Mouse (Mus musculus): Measurements from ENCODE around the gene Ankrd22. TPM values are rescaled to one million over a fixed set of nuclear protein-coding genes. Genes with fewer than 3 reads are reported as not detected.
A peak's percentile ranks its signal among the peaks of the same experiment; 100 is the strongest.

Gene Ankrd22
- polyA plus RNA-seq, 1 experiment from 2014 or later = 0.09 TPM

DNA sequence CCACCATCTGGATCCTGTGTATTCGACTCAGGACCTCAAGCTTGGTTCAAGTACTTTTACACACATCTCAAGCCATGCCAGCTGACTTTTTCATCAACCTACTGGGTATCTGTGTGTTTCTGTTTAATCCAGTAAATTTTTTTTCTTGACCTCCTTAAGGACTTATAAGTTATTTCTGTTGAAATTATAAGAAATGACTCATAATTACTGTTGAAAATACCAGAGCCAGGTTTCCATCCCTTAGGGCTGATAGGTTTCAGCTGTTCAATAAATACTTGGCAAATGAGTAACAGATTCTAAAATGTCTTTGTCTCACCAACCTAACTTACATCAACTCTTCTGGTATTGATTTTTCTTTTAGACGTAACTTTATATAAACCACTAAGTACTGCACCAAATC is 29.2 kb upstream of the Ankrd22 start:
- 39% methylated on average over 2 of the region's 2 CpGs for WGBS
- H3K27me3 ChIP-seq (ENCODE audit: low read depth, poor library complexity, severe bottlenecking) = 0 out of 2 replicates have a peak, but pooled peaks cover 8% of the 10 kb centered on the region

DNA sequence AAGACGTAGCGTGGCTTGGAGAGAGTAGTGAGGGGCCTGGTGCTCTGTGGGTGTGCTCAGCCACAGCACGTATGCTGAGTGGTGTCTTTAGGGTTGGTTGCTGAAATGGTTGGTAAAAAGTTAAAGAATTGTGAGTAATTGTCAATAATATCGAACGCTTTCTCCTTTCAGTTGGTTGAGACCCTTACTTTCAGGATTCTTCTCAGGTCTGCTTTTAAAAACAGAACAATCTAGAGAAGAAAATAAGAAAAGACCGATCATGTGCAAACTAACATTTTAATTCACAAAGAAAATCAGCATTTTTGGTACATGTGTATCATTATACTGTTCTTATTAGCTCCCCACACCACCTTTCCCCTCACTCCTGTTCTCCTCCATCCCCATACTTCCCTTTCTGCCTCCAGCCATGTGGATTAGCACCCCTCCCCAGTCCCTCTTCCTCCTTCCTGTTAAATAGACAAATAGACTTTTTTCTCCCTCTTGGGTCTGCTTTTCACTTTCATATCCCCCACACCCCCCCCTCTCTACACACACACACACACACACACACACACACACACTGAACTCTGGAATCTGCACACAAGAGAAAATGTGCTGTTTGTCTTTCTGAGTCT is 28.4 kb upstream of the Ankrd22 start:
- Histone ChIP-seq H3K36me3 (no peaks in the 10 kb centered on the region), H3K9me3 (replicated peaks) (no peaks in the 10 kb centered on the region), H3K27me3 (ENCODE audit: low read depth, poor library complexity, severe bottlenecking) (0 out of 2 replicates have a peak, but pooled peaks cover 8% of the 10 kb centered on the region), H3K27ac (peak overlapping the region; percentile 50), H3K4me3 (peak overlapping the region; percentile 80), H3K4me1 (peaks cover 62% of the 10 kb centered on the region)
- no peak for DNase-seq (ENCODE audit: low spot score)
- WGBS = 85% methylated on average over 6 of the region's 6 CpGs

More for the DNA sequence above, 29.2 kb upstream of the Ankrd22 start:
- H3K36me3 ChIP-seq = no peaks in the 10 kb centered on the region
- no peak overlapping the region for H3K4me3 ChIP-seq
- peaks cover 68% of the 10 kb centered on the region for H3K4me1 ChIP-seq
- H3K27ac ChIP-seq = 0 out of 2 replicates have a peak overlapping the region, but pooled peaks have one; percentile 50
- DNase-seq (ENCODE audit: low spot score) = no peak
- H3K9me3 ChIP-seq (replicated peaks) = no peaks in the 10 kb centered on the region

DNA sequence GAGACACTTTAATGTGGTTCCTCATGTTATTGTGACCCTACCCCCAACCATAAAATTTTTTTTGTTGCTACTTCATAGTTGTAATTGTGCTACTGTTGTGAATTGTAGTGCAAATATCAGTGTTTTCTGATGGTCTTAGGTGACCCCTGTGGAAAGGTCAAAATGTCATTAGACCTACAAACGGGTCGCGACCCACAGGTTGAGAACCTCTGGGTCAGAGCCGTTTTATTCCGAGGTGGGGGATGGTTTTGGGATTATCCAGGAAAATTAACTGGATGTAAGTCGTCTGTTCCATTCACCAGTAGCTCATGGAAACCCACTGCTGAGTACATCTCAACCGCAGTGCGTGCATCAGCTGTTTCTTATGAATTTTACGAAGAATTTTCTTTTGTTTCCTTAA is 27.8 kb upstream of the Ankrd22 start:
- peak overlapping the region; percentile 44 for H3K27ac ChIP-seq
- no peak for DNase-seq (ENCODE audit: low spot score)
- H3K27me3 ChIP-seq (ENCODE audit: low read depth, poor library complexity, severe bottlenecking) = 0 out of 2 replicates have a peak, but pooled peaks cover 8% of the 10 kb centered on the region
- H3K4me1 ChIP-seq = peaks cover 57% of the 10 kb centered on the region
- no peaks in the 10 kb centered on the region for H3K36me3 ChIP-seq
- WGBS = 48% methylated on average over 9 of the region's 9 CpGs
- no peaks in the 10 kb centered on the region for H3K9me3 ChIP-seq (replicated peaks)
- H3K4me3 ChIP-seq = peak overlapping the region; percentile 80

- Histone ChIP-seq H3K9me3 (replicated peaks) (no peaks in the 10 kb centered on the region), H3K4me3 (peak overlapping the region; percentile 80), H3K27ac (peak overlapping the region; percentile 44), H3K27me3 (ENCODE audit: low read depth, poor library complexity, severe bottlenecking) (0 out of 2 replicates have a peak, but pooled peaks cover 8% of the 10 kb centered on the region), H3K36me3 (no peaks in the 10 kb centered on the region), H3K4me1 (peaks cover 53% of the 10 kb centered on the region)
- 7% methylated on average over 9 of the region's 9 CpGs for WGBS
- DNase-seq (ENCODE audit: low spot score) = no peak
These were observed 27.3 kb upstream of the Ankrd22 start for GRCm38 (mm10) chr19:34193149-34193548.

DNA sequence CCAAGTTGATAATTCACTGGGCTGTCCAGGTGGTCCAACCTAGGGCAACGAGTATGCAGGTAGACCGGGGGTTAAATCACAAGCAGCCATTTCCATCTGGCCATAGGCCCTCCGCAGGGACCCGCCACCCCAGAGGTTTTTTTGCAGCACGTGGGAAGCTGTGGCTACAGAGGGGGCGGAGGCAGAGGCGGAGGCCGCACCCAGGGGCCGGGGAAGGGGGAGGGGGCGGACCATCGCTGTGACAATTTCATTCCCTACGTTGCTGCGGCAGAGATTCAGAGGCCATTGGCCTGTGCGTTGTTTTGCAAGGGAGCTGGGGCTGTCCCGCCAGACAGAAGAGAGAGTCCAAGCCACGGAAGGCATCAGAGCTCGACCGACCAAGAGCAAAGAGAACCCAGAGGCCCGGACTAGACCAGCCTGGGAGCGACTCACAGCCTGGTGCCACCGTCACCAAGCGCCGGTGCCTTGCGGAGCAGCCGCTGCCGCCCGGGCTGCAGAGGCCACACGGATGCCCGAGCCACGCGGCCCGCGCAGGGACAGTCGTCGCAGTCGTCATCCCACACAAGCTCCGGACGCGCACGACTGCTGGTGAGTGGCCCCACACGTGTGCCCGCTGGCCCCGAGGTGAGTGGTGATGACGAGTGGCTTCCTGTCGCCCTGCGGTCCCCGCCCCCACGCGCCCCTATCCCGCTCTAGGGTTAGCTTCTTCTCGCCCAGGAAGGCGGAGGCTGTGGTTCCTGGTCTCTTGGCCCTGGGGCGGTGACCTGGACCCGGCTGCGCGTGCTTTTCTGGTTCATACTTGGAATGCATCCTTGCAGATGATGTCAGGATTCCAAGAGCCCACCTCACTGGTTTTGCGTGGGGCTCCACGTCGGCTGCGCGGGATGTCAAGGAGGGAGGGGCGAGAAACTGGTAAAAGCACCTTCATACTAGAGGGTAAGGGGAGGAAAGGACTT is 26.4 kb upstream of the Ankrd22 start, which contains the start of gene Stambpl1:
TSS of gene Stambpl1 (plus strand) at position 222 of the 956 bp plus-strand sequence.
- WGBS = under 1% methylated on average over 62 of the region's 62 CpGs
- Histone ChIP-seq H3K9me3 (replicated peaks) (no peaks in the 10 kb centered on the region), H3K36me3 (no peaks in the 10 kb centered on the region), H3K27ac (peak within 1 kb of the TSS; percentile 90), H3K4me1 (peaks cover 49% of the 10 kb centered on the region), H3K4me3 (peak within 1 kb of the TSS; percentile 80), H3K27me3 (ENCODE audit: low read depth, poor library complexity, severe bottlenecking) (0 out of 2 replicates have a peak, but pooled peaks cover 8% of the 10 kb centered on the region)
- DNase-seq (ENCODE audit: low spot score) = peak; percentile 78

DNA sequence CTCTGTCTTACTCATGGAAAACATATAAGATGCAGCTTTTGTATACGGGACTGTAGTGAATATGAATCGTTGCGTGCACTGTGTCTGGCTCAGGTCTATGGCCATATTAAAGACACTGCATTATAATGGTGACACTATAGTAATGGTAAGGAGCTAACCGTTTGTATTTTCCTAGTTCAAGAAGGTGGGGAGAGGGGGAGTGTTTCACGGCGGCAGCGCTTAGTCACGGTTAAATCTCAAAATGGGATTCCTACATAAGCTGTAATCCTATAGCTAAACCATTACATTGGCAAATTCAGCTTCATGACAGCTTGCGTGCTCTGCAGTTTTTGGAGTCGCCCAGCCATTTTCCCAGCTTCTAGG is 25.8 kb upstream of the Ankrd22 start:
- no peak for DNase-seq (ENCODE audit: low spot score)
- H3K4me3 ChIP-seq = peak overlapping the region; percentile 80
- WGBS = 24% methylated on average over 10 of the region's 10 CpGs
- peak overlapping the region; percentile 90 for H3K27ac ChIP-seq
- 0 out of 2 replicates have a peak, but pooled peaks cover 8% of the 10 kb centered on the region for H3K27me3 ChIP-seq (ENCODE audit: low read depth, poor library complexity, severe bottlenecking)
- H3K36me3 ChIP-seq = no peaks in the 10 kb centered on the region
- H3K4me1 ChIP-seq = peaks cover 48% of the 10 kb centered on the region
- no peaks in the 10 kb centered on the region for H3K9me3 ChIP-seq (replicated peaks)

- H3K27me3 ChIP-seq (ENCODE audit: low read depth, poor library complexity, severe bottlenecking) = 0 out of 2 replicates have a peak, but pooled peaks cover 8% of the 10 kb centered on the region
- no peak overlapping the region for H3K4me3 ChIP-seq
- DNase-seq (ENCODE audit: low spot score) = no peak
- H3K27ac ChIP-seq = no peak overlapping the region
- no peaks in the 10 kb centered on the region for H3K9me3 ChIP-seq (replicated peaks)
- 89% methylated on average over 4 of the region's 4 CpGs for WGBS
- peaks cover 5% of the 10 kb centered on the region for H3K4me1 ChIP-seq
- no peaks in the 10 kb centered on the region for H3K36me3 ChIP-seq
These were observed 21.0 kb upstream of the Ankrd22 start for GRCm38 (mm10) chr19:34186845-34187244.

- Histone ChIP-seq H3K27me3 (ENCODE audit: low read depth, poor library complexity, severe bottlenecking) (no peaks in the 10 kb centered on the region), H3K9me3 (replicated peaks) (no peaks in the 10 kb centered on the region), H3K4me3 (no peak overlapping the region), H3K4me1 (no peaks in the 10 kb centered on the region), H3K36me3 (no peaks in the 10 kb centered on the region), H3K27ac (no peak overlapping the region)
- 77% methylated on average over 5 of the region's 5 CpGs for WGBS
- no peak for DNase-seq (ENCODE audit: low spot score)
These were observed 16.6 kb upstream of the Ankrd22 start for GRCm38 (mm10) chr19:34182490-34182889.

- H3K36me3 ChIP-seq = no peaks in the 10 kb centered on the region
- no peaks in the 10 kb centered on the region for H3K27me3 ChIP-seq (ENCODE audit: low read depth, poor library complexity, severe bottlenecking)
- WGBS = 89% methylated on average over 3 of the region's 3 CpGs
- no peak overlapping the region for H3K27ac ChIP-seq
- no peaks in the 10 kb centered on the region for H3K9me3 ChIP-seq (replicated peaks)
- no peak for DNase-seq (ENCODE audit: low spot score)
- peaks cover 8% of the 10 kb centered on the region for H3K4me1 ChIP-seq
- no peak overlapping the region for H3K4me3 ChIP-seq
These were observed 15.4 kb upstream of the Ankrd22 start for GRCm38 (mm10) chr19:34181234-34181633.

- Histone ChIP-seq H3K27ac (no peak overlapping the region), H3K4me1 (peaks cover 12% of the 10 kb centered on the region), H3K4me3 (no peak overlapping the region), H3K9me3 (replicated peaks) (no peaks in the 10 kb centered on the region), H3K36me3 (no peaks in the 10 kb centered on the region), H3K27me3 (ENCODE audit: low read depth, poor library complexity, severe bottlenecking) (no peaks in the 10 kb centered on the region)
- 87% methylated on average over 2 of the region's 2 CpGs for WGBS
- DNase-seq (ENCODE audit: low spot score) = no peak
These were observed 14.5 kb upstream of the Ankrd22 start for GRCm38 (mm10) chr19:34180316-34180715.

DNA sequence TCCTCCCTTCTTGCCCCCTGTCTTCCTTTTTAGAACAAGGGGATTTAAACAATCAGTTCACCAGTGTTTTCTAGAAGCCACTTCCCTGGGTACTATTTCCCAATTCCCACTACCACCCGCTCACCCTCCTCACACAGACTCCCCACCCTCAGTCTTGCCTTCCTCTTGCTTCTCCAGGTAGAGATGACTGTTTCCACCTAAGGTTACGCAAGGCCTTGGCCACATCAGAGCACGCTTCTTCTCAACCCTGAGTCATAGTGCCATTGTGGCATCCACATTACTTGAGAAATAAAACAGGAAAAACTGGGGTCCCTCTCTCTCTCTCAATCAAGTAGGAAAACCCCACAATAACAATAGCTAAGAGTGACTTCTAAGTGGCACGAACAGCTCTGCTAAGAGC is 13.3 kb upstream of the Ankrd22 start:
- whole genome bisulfite sequencing = 92% methylated on average over 4 of the region's 4 CpGs
- Histone ChIP-seq H3K4me1 (peaks cover 13% of the 10 kb centered on the region), H3K27me3 (ENCODE audit: low read depth, poor library complexity, severe bottlenecking) (no peaks in the 10 kb centered on the region), H3K9me3 (replicated peaks) (no peaks in the 10 kb centered on the region), H3K4me3 (no peak overlapping the region), H3K36me3 (no peaks in the 10 kb centered on the region), H3K27ac (no peak overlapping the region)
- DNase-seq (ENCODE audit: low spot score) = no peak

DNA sequence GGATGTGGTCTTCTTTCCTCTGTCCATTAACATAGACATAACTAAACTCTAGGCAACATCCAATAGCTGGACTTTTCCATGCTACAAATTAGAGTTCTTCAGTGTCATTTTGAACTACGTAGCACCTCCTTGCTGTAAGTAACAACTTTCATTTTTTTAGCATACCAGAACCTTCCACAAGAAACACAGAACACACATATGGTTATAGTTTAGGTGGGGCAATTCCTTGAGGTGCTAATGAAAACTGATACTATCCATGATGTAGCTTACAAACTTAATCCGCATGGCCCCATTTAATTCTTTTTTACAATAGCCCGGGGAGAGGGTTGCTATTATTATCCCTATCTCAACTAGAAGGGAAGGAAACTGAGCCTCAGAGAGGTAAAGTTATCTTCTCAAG is 8.2 kb upstream of the Ankrd22 start:
- H3K36me3 ChIP-seq = no peaks in the 10 kb centered on the region
- no peak overlapping the region for H3K4me3 ChIP-seq
- no peaks in the 10 kb centered on the region for H3K9me3 ChIP-seq (replicated peaks)
- peaks cover 17% of the 10 kb centered on the region for H3K4me1 ChIP-seq
- H3K27ac ChIP-seq = no peak overlapping the region
- H3K27me3 ChIP-seq (ENCODE audit: low read depth, poor library complexity, severe bottlenecking) = no peaks in the 10 kb centered on the region
- no peak for DNase-seq (ENCODE audit: low spot score)
- WGBS = 73% methylated on average over 3 of the region's 3 CpGs

GRCm38 (mm10) chr19:34171167-34171566 is 5.3 kb upstream of the Ankrd22 start:
- H3K27me3 ChIP-seq (ENCODE audit: low read depth, poor library complexity, severe bottlenecking) = no peaks in the 10 kb centered on the region
- DNase-seq (ENCODE audit: low spot score) = no peak
- no peak overlapping the region for H3K27ac ChIP-seq
- H3K36me3 ChIP-seq = no peaks in the 10 kb centered on the region
- peaks cover 16% of the 10 kb centered on the region for H3K4me1 ChIP-seq
- H3K9me3 ChIP-seq (replicated peaks) = no peaks in the 10 kb centered on the region
- WGBS = 70% methylated on average over 3 of the region's 3 CpGs
- H3K4me3 ChIP-seq = no peak overlapping the region

Measured in limb, embryonic 10.5 days (tissue).